Mouse (Mus musculus) liver, postnatal 0 days (tissue): Measurements from ENCODE around the gene Gm20388. TPM values are rescaled to one million over a fixed set of nuclear protein-coding genes. Genes with fewer than 3 reads are reported as not detected.

Experiments
- ATAC-seq: fragments of 200-750 bp; cut with Nextera tagmentation; 2 replicates; pipeline ENCODE4 v1.8.0; 2017; ENCODE audit warnings: mild to moderate bottlenecking, moderate library complexity
- DNase-seq: peaks from one replicate; pipeline ENCODE4 v3.0.0-alpha.2; 2016
- H3K27ac ChIP-seq: fragments of 300-500 bp; sonication (generic); 2 replicates; pipeline ENCODE4 v1.5.1; 2014; ENCODE audit warnings: antibody characterized with exemption, moderate library complexity, mild to moderate bottlenecking, low read depth
- H3K27me3 ChIP-seq: fragments of 300-500 bp; sonication (generic); 2 replicates; pipeline ENCODE4 v1.6.1; 2014; ENCODE audit warnings: low read length, control low read depth, mixed read lengths; ENCODE audit not compliant: insufficient read depth
- H3K36me3 ChIP-seq: fragments of 300-500 bp; sonication (generic); replicated peaks from 2 replicates; pipeline ENCODE4 v1.6.1; 2014; ENCODE audit warnings: mild to moderate bottlenecking, control low read depth, low read length, moderate library complexity, mixed read lengths; ENCODE audit not compliant: insufficient read depth
- H3K4me1 ChIP-seq: fragments of 300-500 bp; sonication (generic); 2 replicates; pipeline ENCODE4 v1.6.1; 2014; ENCODE audit warnings: antibody characterized with exemption, mild to moderate bottlenecking, control low read depth; ENCODE audit not compliant: insufficient read depth
- H3K4me2 ChIP-seq: fragments of 300-500 bp; sonication (generic); 2 replicates; pipeline ENCODE4 v1.6.1; 2014; ENCODE audit warnings: low read depth, mild to moderate bottlenecking, low read length, moderate library complexity, mixed read lengths
- H3K4me3 ChIP-seq: fragments of 300-500 bp; sonication (generic); 2 replicates; pipeline ENCODE4 v1.5.1; 2014; ENCODE audit warnings: low read depth, low read length
- H3K9ac ChIP-seq: fragments of 300-500 bp; sonication (generic); replicated peaks from 2 replicates; pipeline ENCODE4 v1.6.1; 2014; ENCODE audit warnings: mild to moderate bottlenecking, moderate library complexity
- H3K9me3 ChIP-seq: fragments of 300-500 bp; sonication (generic); 2 replicates; pipeline ENCODE4 v1.6.1; 2016; ENCODE audit warnings: mild to moderate bottlenecking, control low read depth, low read length, mixed read lengths
- CTCF ChIP-seq: sonication (generic); IDR thresholded peaks from 2 replicates; pipeline ENCODE4 v1.5.1; 2016; ENCODE audit warnings: antibody characterized with exemption, low read depth
- EP300 ChIP-seq: IDR thresholded peaks from 2 replicates; pipeline ENCODE4 v1.6.1; 2016; ENCODE audit warnings: antibody characterized with exemption, low read depth, mild to moderate bottlenecking
- WGBS: fragments of 180-500 bp; shearing (Covaris S2); extraction: QIAGEN DNeasy Blood & Tissue Kit; methylation state at CpG from one replicate; pipeline ENCODE4 v1.1.7; 2014; ENCODE audit not compliant: insufficient replicate concordance; 5-methylcytosine and 5-hydroxymethylcytosine counted together
- polyA plus RNA-seq: library from polyadenylated mRNA; unstranded; fragments of >200 nt; fragmentation: Nextera tagmentation; extraction: Ambion mirVana; gene quantifications from 2 replicates; pipeline ENCODE4 v1.2.1, GENCODE M21; 2015

Gm20388 gene
- polyA plus RNA-seq, 1 experiment from 2014 or later, result not detected

DNA sequence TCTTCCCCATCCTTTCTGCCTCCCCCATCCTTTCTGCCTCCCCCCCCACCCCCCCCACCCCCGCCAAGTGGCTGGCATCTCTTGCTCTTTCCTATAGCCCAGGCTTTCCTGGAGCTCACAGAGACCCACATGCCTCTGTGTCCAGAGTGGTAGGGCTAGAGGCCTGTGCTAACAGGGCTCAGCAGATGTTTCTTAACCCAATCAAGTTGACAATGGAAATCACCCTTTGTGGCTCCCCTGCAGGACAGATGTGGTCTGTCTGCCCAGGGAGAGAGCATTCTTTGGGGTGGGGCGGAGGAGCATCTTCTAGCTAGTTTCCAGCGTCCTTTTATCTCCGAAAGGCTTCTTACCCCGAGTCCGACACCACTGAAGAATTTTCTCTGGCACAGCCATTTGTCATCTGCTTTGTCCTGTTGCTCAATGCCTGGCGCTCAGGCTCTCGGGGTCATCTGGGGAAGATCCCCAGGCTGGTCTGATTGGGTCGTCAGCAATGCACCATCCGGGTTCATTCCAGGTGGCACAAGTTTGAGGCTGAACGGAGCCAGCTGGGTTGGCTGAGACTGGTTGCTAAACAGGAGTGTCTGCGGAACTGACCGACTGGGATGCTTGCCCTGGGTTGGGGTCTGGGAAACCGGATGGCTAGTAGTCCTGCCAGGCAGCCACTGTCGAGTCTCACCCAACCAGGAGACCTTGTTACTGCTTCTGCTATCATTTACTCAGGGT lies 2157.3 kb downstream of the Gm20388 start:
- Histone ChIP-seq H3K9me3 (no peaks in the 10 kb centered on the region), H3K4me2 (no peak overlapping the region), H3K36me3 (no peaks in the 10 kb centered on the region), H3K27ac (no peak overlapping the region), H3K27me3 (no peaks in the 10 kb centered on the region), H3K9ac (no peak overlapping the region), H3K4me3 (no peak overlapping the region), H3K4me1 (no peaks in the 10 kb centered on the region; the same call in 1 of the 2 replicates)
- TF ChIP-seq CTCF (no peak), EP300 (no peak)
- no peak for DNase-seq
- ATAC-seq, result no peak
- WGBS, result 65% methylated on average over 15 of the region's 15 CpGs

DNA sequence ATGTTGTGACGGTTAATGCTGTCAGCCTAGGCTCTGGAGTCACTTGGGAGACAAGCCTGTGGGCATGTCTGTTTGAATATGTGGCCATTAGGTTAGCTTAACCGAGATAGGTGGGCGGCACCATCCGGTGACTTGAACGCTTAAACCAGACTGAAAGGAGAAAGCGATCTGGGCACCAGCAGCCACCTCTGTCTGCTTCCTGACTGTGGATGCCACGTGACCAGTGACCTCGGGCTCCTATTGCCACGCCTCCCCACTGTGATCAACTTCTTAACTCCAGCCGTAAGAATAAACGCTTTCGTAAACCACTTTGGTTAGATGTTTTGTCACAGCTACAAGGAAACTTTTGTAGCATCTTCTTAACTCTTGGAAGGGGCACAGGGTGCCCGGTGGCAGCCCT lies 2158.0 kb downstream of the Gm20388 start:
- H3K9ac ChIP-seq, result no peak overlapping the region
- H3K4me3 ChIP-seq, result no peak overlapping the region

GRCm38 (mm10) chr8:122069281-122069680 lies 2158.6 kb downstream of the Gm20388 start:
- Histone ChIP-seq H3K9me3 (no peaks in the 10 kb centered on the region), H3K27me3 (no peaks in the 10 kb centered on the region), H3K36me3 (no peaks in the 10 kb centered on the region), H3K9ac (no peak overlapping the region), H3K27ac (no peak overlapping the region), H3K4me1 (no peaks in the 10 kb centered on the region), H3K4me3 (no peak overlapping the region), H3K4me2 (no peak overlapping the region)
- no peak for TF ChIP-seq EP300
- no peak for TF ChIP-seq CTCF
- DNase-seq, result no peak
- WGBS, result 64% methylated on average over 11 of the region's 11 CpGs
- no peak for ATAC-seq

More for the DNA sequence above, 2158.0 kb downstream of the Gm20388 start:
- no peaks in the 10 kb centered on the region for H3K36me3 ChIP-seq
- TF ChIP-seq EP300, result no peak
- no peak for TF ChIP-seq CTCF
- no peaks in the 10 kb centered on the region for H3K9me3 ChIP-seq
- no peak for ATAC-seq
- no peak overlapping the region for H3K4me2 ChIP-seq
- no peak overlapping the region for H3K27ac ChIP-seq
- no peak for DNase-seq
- WGBS, result 76% methylated on average over 13 of the region's 13 CpGs
- H3K4me1 ChIP-seq, result no peaks in the 10 kb centered on the region
- H3K27me3 ChIP-seq, result no peaks in the 10 kb centered on the region

DNA sequence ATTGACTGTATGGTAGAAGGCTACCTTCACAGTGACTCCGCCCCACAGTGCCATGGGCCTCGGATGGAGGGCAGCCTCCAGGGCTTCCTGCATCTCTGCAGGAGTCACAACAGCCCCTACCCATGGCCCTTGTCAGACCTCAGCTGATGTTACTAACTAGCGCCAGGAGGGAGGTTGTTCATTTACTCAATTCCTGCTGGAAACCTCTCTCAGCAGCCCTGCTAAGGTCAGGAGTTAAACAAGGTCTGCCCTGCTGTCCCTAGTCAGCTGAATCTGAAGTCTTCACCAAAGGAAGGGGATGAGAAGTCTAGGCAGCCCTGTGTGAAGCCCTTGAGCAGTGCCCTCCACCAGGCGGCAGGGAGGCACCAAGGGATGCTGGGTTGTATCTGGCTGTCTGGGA lies 2160.6 kb downstream of the Gm20388 start:
- no peaks in the 10 kb centered on the region for H3K4me1 ChIP-seq
- H3K9me3 ChIP-seq, result no peaks in the 10 kb centered on the region
- H3K27me3 ChIP-seq, result no peaks in the 10 kb centered on the region
- DNase-seq (no peak), ATAC-seq (no peak)
- TF ChIP-seq CTCF (no peak), EP300 (no peak)
- H3K4me3 ChIP-seq, result no peak overlapping the region
- no peaks in the 10 kb centered on the region for H3K36me3 ChIP-seq
- no peak overlapping the region for H3K9ac ChIP-seq
- 51% methylated on average over 4 of the region's 4 CpGs for WGBS
- H3K27ac ChIP-seq, result no peak overlapping the region
- no peak overlapping the region for H3K4me2 ChIP-seq

- no peak for TF ChIP-seq EP300
- no peak for TF ChIP-seq CTCF
- H3K27ac ChIP-seq, result no peak overlapping the region
- H3K27me3 ChIP-seq, result 0 out of 2 replicates have a peak, but pooled peaks cover 4% of the 10 kb centered on the region
- 80% methylated on average over 9 of the region's 9 CpGs for WGBS
- DNase-seq (no peak), ATAC-seq (no peak)
- no peak overlapping the region for H3K4me3 ChIP-seq
- H3K4me1 ChIP-seq, result no peaks in the 10 kb centered on the region
- H3K9me3 ChIP-seq, result no peaks in the 10 kb centered on the region
- no peaks in the 10 kb centered on the region for H3K36me3 ChIP-seq
- H3K9ac ChIP-seq, result no peak overlapping the region
- no peak overlapping the region for H3K4me2 ChIP-seq
These were observed 2163.3 kb downstream of the Gm20388 start for GRCm38 (mm10) chr8:122073964-122074363.

DNA sequence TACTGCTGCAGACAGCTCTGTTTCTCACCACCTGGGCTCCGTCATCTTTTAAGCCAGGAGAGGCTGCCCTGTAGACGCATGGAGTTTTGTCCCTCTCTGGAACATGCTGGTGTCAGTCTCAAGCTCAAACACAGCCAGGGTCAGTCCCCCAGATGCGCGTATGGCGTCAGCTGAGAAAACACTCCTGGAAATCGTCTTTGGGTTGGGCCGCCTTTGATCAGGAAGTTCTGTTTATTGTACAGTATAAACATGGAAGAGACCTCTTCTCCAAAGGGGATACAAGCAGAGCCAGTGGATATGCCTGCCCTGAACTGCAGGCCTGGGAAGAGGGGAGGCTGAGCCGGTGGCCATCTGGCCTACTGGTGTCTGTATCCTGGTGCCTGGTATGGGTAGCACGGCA lies 2163.8 kb downstream of the Gm20388 start:
- no peaks in the 10 kb centered on the region for H3K9me3 ChIP-seq
- H3K36me3 ChIP-seq, result no peaks in the 10 kb centered on the region
- DNase-seq, result no peak
- H3K27me3 ChIP-seq, result 0 out of 2 replicates have a peak, but pooled peaks cover 4% of the 10 kb centered on the region
- WGBS, result 57% methylated on average over 9 of the region's 9 CpGs
- H3K9ac ChIP-seq, result no peak overlapping the region
- no peak overlapping the region for H3K4me2 ChIP-seq
- H3K27ac ChIP-seq, result no peak overlapping the region
- H3K4me3 ChIP-seq, result no peak overlapping the region
- no peak for TF ChIP-seq EP300
- TF ChIP-seq CTCF, result no peak
- ATAC-seq, result no peak
- no peaks in the 10 kb centered on the region for H3K4me1 ChIP-seq
